In genomic region chr9:29411408-29412180, GRCm38 (mm10) we compare ENCODE assay signal across 8 mouse cellular contexts.
DNase-seq lines count a peak whose midpoint lies in the region; ATAC-seq and TF ChIP-seq lines count a peak whose summit lies in the region.

No protein-coding gene starts in this region.

- H3K27me3 ChIP-seq in kidney, embryonic 14.5 days (ENCODE audit: control insufficient read depth, insufficient read depth, low read length) = peaks cover 15% of the 10 kb centered on the region
- peaks cover 24% of the 10 kb centered on the region for H3K27me3 ChIP-seq in embryonic facial prominence, embryonic 12.5 days
- H3K27me3 ChIP-seq in heart, postnatal 0 days (ENCODE audit: control insufficient read depth, insufficient read depth, low read length) = peaks cover 34% of the 10 kb centered on the region

- H3K4me2 ChIP-seq in kidney, embryonic 14.5 days (replicated peaks; ENCODE audit: low read depth, low read length) = peak overlapping the region; percentile 89
- H3K4me2 ChIP-seq in embryonic facial prominence, embryonic 12.5 days (replicated peaks) = peak overlapping the region; percentile 90
- peak overlapping the region; percentile 71 for H3K4me2 ChIP-seq in heart, postnatal 0 days (ENCODE audit: low read depth, low read length)

- no peak for DNase-seq in kidney, adult 11 months
- peak; percentile 14 for DNase-seq in heart, postnatal 0 days (ENCODE audit: low spot score)
- DNase-seq in layer of hippocampus, postnatal 36 days = peak; percentile 37 to 55
- peak; percentile 8 for DNase-seq in lung, postnatal 14 days
- peak; percentile 65 for DNase-seq in right cerebral cortex, postnatal 4 days

- peak; percentile 62 for ATAC-seq in kidney, embryonic 14.5 days (ENCODE audit: low FRiP score, low TSS enrichment)
- ATAC-seq in embryonic facial prominence, embryonic 12.5 days (ENCODE audit: insufficient number of reproducible peaks, insufficient read depth, low FRiP score, low TSS enrichment) = 0 out of 2 replicates have a peak, but pooled peaks have one; percentile 13
- peak; percentile 34; the same call in 1 of the 2 replicates for ATAC-seq in heart, postnatal 0 days (ENCODE audit: insufficient read depth, low read depth)
- ATAC-seq in inflammation-experienced regulatory T-cells, adult 6 months = no peak

- H3K4me3 ChIP-seq in kidney, embryonic 14.5 days (ENCODE audit: low read length) = peak overlapping the region; percentile 55
- peak overlapping the region; percentile 54 for H3K4me3 ChIP-seq in embryonic facial prominence, embryonic 12.5 days
- H3K4me3 ChIP-seq in heart, postnatal 0 days (ENCODE audit: low read depth, low read length) = peak overlapping the region; percentile 46

- peak; percentile 56 for TF ChIP-seq CTCF in heart, postnatal 0 days (IDR thresholded peaks at IDR 0.05; ENCODE audit: low read depth)

- no peaks in the 10 kb centered on the region for H3K9me3 ChIP-seq in kidney, embryonic 14.5 days (ENCODE audit: control insufficient read depth, low read length)
- no peaks in the 10 kb centered on the region for H3K9me3 ChIP-seq in embryonic facial prominence, embryonic 12.5 days
- no peaks in the 10 kb centered on the region for H3K9me3 ChIP-seq in heart, postnatal 0 days (replicated peaks; ENCODE audit: control insufficient read depth, low read length)

- under 1% methylated on average over 40 of the region's 40 CpGs for WGBS in kidney, embryonic 14.5 days
- under 1% methylated on average over 34 of the region's 40 CpGs for whole genome bisulfite sequencing in embryonic facial prominence, embryonic 12.5 days
- WGBS in heart, postnatal 0 days = under 1% methylated on average over 39 of the region's 40 CpGs

- 0 out of 2 replicates have a peak, but pooled peaks cover 7% of the 10 kb centered on the region for H3K4me1 ChIP-seq in kidney, embryonic 14.5 days (ENCODE audit: control insufficient read depth, insufficient read depth, low read length)
- H3K4me1 ChIP-seq in embryonic facial prominence, embryonic 12.5 days = peaks cover 6% of the 10 kb centered on the region; the same call in 1 of the 2 replicates
- H3K4me1 ChIP-seq in heart, postnatal 0 days (ENCODE audit: control insufficient read depth, insufficient read depth) = no peaks in the 10 kb centered on the region

- H3K9ac ChIP-seq in kidney, embryonic 14.5 days (ENCODE audit: low read depth, low read length) = peak overlapping the region; percentile 66
- H3K9ac ChIP-seq in embryonic facial prominence, embryonic 12.5 days = peak overlapping the region; percentile 58
- no peak overlapping the region for H3K9ac ChIP-seq in heart, postnatal 0 days (replicated peaks; ENCODE audit: low read depth, low read length)

- H3K27ac ChIP-seq in kidney, embryonic 14.5 days (ENCODE audit: low read depth, low read length) = peak overlapping the region; percentile 79
- H3K27ac ChIP-seq in embryonic facial prominence, embryonic 12.5 days = peak overlapping the region; percentile 77
- H3K27ac ChIP-seq in heart, postnatal 0 days (ENCODE audit: low read depth) = no peak overlapping the region

- no peak for TF ChIP-seq EP300 in heart, postnatal 0 days (IDR thresholded peaks at IDR 0.05; ENCODE audit: low read depth)

- no peaks in the 10 kb centered on the region for H3K36me3 ChIP-seq in kidney, embryonic 14.5 days (ENCODE audit: control insufficient read depth, insufficient read depth, low read length)
- H3K36me3 ChIP-seq in embryonic facial prominence, embryonic 12.5 days = no peaks in the 10 kb centered on the region
- no peaks in the 10 kb centered on the region for H3K36me3 ChIP-seq in heart, postnatal 0 days (replicated peaks; ENCODE audit: control insufficient read depth, insufficient read depth, low read length)
